Mouse (Mus musculus) C2C12 (cell line): Measurements from ENCODE around the gene Caprin2.

Experiments used
- CTCF ChIP-seq: IDR thresholded peaks from one replicate; pipeline ENCODE4 v1.5.1; 2011; ENCODE audit not compliant: control insufficient read depth, insufficient read depth, insufficient read length
- USF1 ChIP-seq: IDR thresholded peaks from one replicate; pipeline ENCODE4 v1.6.1; 2011; ENCODE audit warnings: low read depth, mild to moderate bottlenecking, control low read depth, moderate library complexity

DNA sequence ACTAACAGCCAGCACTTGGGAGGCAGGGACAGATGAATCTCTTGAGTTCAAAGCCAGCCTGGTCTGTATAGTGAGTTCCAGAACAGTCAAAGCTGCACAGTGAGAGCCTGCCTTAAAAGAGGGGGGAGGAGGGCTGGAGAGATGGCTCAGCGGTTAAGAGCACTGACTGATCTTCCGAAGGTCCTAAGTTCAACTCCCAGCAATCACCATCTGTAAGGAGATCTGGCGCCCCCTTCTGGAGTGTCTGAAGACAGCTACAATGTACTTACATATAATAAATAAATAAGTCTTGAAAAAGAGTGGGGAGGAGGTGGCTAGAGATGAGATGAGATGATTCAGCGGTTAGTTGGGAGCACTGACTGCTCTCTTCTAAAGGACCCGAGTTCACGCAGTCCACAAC is 35.2 kb upstream of the Caprin2 start:
- TF ChIP-seq CTCF (no peak), USF1 (no peak)
